Mouse (Mus musculus) limb, embryonic 14.5 days (tissue): ENCODE results near the gene Scn5a. TPM values are rescaled to one million over a fixed set of nuclear protein-coding genes. Genes with fewer than 3 reads are reported as not detected.

ENCODE experiments used
- ATAC-seq: fragments of 200-750 bp; cut with Nextera tagmentation; 2 replicates; pipeline ENCODE4 v1.8.0; 2017; ENCODE audit warnings: low read depth, moderate number of reproducible peaks, moderate TSS enrichment; ENCODE audit not compliant: low FRiP score
- DNase-seq: peaks from one replicate; pipeline ENCODE4 v3.0.0-alpha.2; 2015; ENCODE audit warnings: low spot score
- H3K27ac ChIP-seq: fragments of 300-500 bp; sonication (generic); replicated peaks from 2 replicates; pipeline ENCODE4 v1.5.1; 2014; ENCODE audit warnings: low read depth, mild to moderate bottlenecking, low read length, moderate library complexity, mixed read lengths
- H3K27me3 ChIP-seq: fragments of 300-500 bp; sonication (generic); 2 replicates; pipeline ENCODE4 v1.6.1; 2014; ENCODE audit warnings: low read length, mixed read lengths; ENCODE audit not compliant: control insufficient read depth, insufficient read depth
- H3K36me3 ChIP-seq: fragments of 300-500 bp; sonication (generic); 2 replicates; pipeline ENCODE4 v1.6.1; 2014; ENCODE audit warnings: mild to moderate bottlenecking, low read length, moderate library complexity, mixed read lengths; ENCODE audit not compliant: control insufficient read depth, insufficient read depth
- H3K4me1 ChIP-seq: fragments of 300-500 bp; sonication (generic); 2 replicates; pipeline ENCODE4 v1.6.1; 2014; ENCODE audit warnings: antibody characterized with exemption, low read length, mixed read lengths; ENCODE audit not compliant: control insufficient read depth, insufficient read depth
- H3K4me2 ChIP-seq: fragments of 300-500 bp; sonication (generic); replicated peaks from 2 replicates; pipeline ENCODE4 v1.6.1; 2014; ENCODE audit warnings: low read depth, mild to moderate bottlenecking, low read length, moderate library complexity; ENCODE audit not compliant: severe bottlenecking
- H3K4me3 ChIP-seq: fragments of 300-500 bp; sonication (generic); replicated peaks from 2 replicates; pipeline ENCODE4 v1.5.1; 2014; ENCODE audit warnings: low read length
- H3K9ac ChIP-seq: fragments of 300-500 bp; sonication (generic); 2 replicates; pipeline ENCODE4 v1.6.1; 2014; ENCODE audit warnings: mild to moderate bottlenecking, low read depth, low read length, moderate library complexity; ENCODE audit not compliant: severe bottlenecking
- H3K9me3 ChIP-seq: fragments of 300-500 bp; sonication (generic); 2 replicates; pipeline ENCODE4 v1.6.1; 2016; ENCODE audit warnings: low read length; ENCODE audit not compliant: control insufficient read depth
- POLR2A ChIP-seq: fragments of 200-500 bp; IDR thresholded peaks from 2 replicates; pipeline ENCODE4 v1.8.0; 2012; ENCODE audit warnings: inconsistent platforms, mild to moderate bottlenecking, moderate library complexity, borderline replicate concordance; ENCODE audit not compliant: insufficient read depth, insufficient read length; ENCODE audit errors: extremely low read depth
- WGBS: fragments of 180-500 bp; shearing (Covaris S2); extraction: QIAGEN DNeasy Blood & Tissue Kit; methylation state at CpG from one replicate; pipeline ENCODE4 v1.1.7; 2014; 5-methylcytosine and 5-hydroxymethylcytosine counted together
- polyA plus RNA-seq, 2 experiments: library from polyadenylated mRNA; depleted of rRNA in 1 of 2; stranded (reverse) in 1 of 2; unstranded in 1 of 2; fragments of >200 nt; fragmentation: Nextera tagmentation in 1 of 2; extraction: Ambion mirVana in 1 of 2; gene quantifications; 2 replicates each; pipeline versions ENCODE4 v1.2.1 to v1.2.3; 2012 to 2014

Gene Scn5a
- polyA plus RNA-seq, 2 experiments = 0.10 to 0.35 TPM

- DNase-seq = no peak
- Histone ChIP-seq H3K4me1 (no peaks in the 10 kb centered on the region), H3K9me3 (no peaks in the 10 kb centered on the region), H3K4me2 (no peak overlapping the region), H3K36me3 (peaks cover 29% of the 10 kb centered on the region), H3K9ac (no peak overlapping the region), H3K27me3 (no peaks in the 10 kb centered on the region), H3K27ac (no peak overlapping the region), H3K4me3 (no peak overlapping the region)
- no peak for ATAC-seq
- TF ChIP-seq POLR2A = no peak
- WGBS = 67% methylated on average over 8 of the region's 8 CpGs
Observed at GRCm38 (mm10) chr9:119469691-119470353, 109.0 kb downstream of the Scn5a start.

- H3K9me3 ChIP-seq = no peaks in the 10 kb centered on the region
- peaks cover 61% of the 10 kb centered on the region for H3K36me3 ChIP-seq
- WGBS = 74% methylated on average over 7 of the region's 7 CpGs
- H3K9ac ChIP-seq = no peak overlapping the region
- DNase-seq (peak; percentile 45), ATAC-seq (no peak)
- H3K4me2 ChIP-seq = no peak overlapping the region
- H3K4me1 ChIP-seq = no peaks in the 10 kb centered on the region
- H3K27me3 ChIP-seq = no peaks in the 10 kb centered on the region
- no peak overlapping the region for H3K4me3 ChIP-seq
- TF ChIP-seq POLR2A = no peak
- no peak overlapping the region for H3K27ac ChIP-seq
Observed at GRCm38 (mm10) chr9:119465595-119465994, 113.2 kb downstream of the Scn5a start.

GRCm38 (mm10) chr9:119465056-119465455, 113.8 kb downstream of the Scn5a start:
- TF ChIP-seq POLR2A = no peak
- Histone ChIP-seq H3K4me3 (no peak overlapping the region), H3K4me1 (no peaks in the 10 kb centered on the region), H3K9ac (no peak overlapping the region), H3K9me3 (no peaks in the 10 kb centered on the region), H3K36me3 (peaks cover 58% of the 10 kb centered on the region), H3K27me3 (no peaks in the 10 kb centered on the region), H3K4me2 (no peak overlapping the region), H3K27ac (no peak overlapping the region)
- 88% methylated on average over 6 of the region's 6 CpGs for WGBS
- DNase-seq = no peak
- no peak for ATAC-seq

GRCm38 (mm10) chr9:119460410-119460809, 118.4 kb downstream of the Scn5a start:
- Histone ChIP-seq H3K9ac (no peak overlapping the region), H3K9me3 (no peaks in the 10 kb centered on the region), H3K4me3 (no peak overlapping the region), H3K4me1 (no peaks in the 10 kb centered on the region), H3K27ac (no peak overlapping the region), H3K27me3 (no peaks in the 10 kb centered on the region), H3K4me2 (no peak overlapping the region), H3K36me3 (peaks cover 54% of the 10 kb centered on the region)
- ATAC-seq = no peak
- DNase-seq = peak; percentile 70
- TF ChIP-seq POLR2A = no peak
- 51% methylated on average over 8 of the region's 8 CpGs for WGBS

GRCm38 (mm10) chr9:119457122-119457521, 121.7 kb downstream of the Scn5a start:
- no peak for TF ChIP-seq POLR2A
- Histone ChIP-seq H3K4me1 (no peaks in the 10 kb centered on the region), H3K4me3 (no peak overlapping the region), H3K36me3 (peaks cover 44% of the 10 kb centered on the region), H3K27ac (no peak overlapping the region), H3K9me3 (no peaks in the 10 kb centered on the region), H3K27me3 (no peaks in the 10 kb centered on the region), H3K9ac (no peak overlapping the region), H3K4me2 (no peak overlapping the region)
- no peak for ATAC-seq
- WGBS = 82% methylated on average over 14 of the region's 14 CpGs
- DNase-seq = no peak

GRCm38 (mm10) chr9:119455967-119456366, 122.8 kb downstream of the Scn5a start:
- DNase-seq = no peak
- H3K27me3 ChIP-seq = no peaks in the 10 kb centered on the region
- ATAC-seq = no peak
- H3K4me1 ChIP-seq = no peaks in the 10 kb centered on the region
- no peak overlapping the region for H3K27ac ChIP-seq
- no peak for TF ChIP-seq POLR2A
- H3K9ac ChIP-seq = no peak overlapping the region
- H3K4me3 ChIP-seq = no peak overlapping the region
- WGBS = 91% methylated on average over 14 of the region's 14 CpGs
- no peaks in the 10 kb centered on the region for H3K9me3 ChIP-seq
- peaks cover 49% of the 10 kb centered on the region for H3K36me3 ChIP-seq
- no peak overlapping the region for H3K4me2 ChIP-seq
